Mouse (Mus musculus): ENCODE results near the gene Gtf2a1. TPM values are rescaled to one million over a fixed set of nuclear protein-coding genes. Genes with fewer than 3 reads are reported as not detected.

Gtf2a1 gene
- total and polyA plus RNA-seq, 3 experiments, result 19.2 to 34.5 (median 25.7) TPM

DNA sequence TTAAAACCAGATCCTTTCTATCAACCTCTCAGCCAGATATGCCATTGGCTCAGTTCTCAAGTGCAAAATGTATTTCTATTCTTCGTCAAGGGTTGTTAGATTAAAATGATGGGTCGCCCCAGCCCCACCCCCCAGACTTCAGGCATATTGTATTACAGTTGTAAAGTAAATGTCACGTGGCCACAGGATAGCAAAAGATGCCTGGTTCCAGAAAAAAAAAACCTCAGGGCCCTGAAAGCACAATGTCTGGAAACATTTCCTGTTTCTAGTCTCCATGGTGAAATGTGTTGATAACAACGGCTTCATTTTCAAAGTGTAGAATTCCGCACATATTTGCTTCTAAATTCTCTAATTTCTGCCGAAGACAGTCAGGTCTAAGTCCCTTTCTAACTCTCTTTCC lies 14.3 kb upstream of the Gtf2a1 start:
- Histone ChIP-seq H3K9me3 (replicated peaks; ENCODE audit: low read length) (peaks cover 4% of the 10 kb centered on the region), H3K79me2 (replicated peaks; ENCODE audit: control insufficient read depth, extremely low read depth, insufficient read depth, poor library complexity, severe bottlenecking) (no peaks in the 10 kb centered on the region), H3K27me3 (replicated peaks) (no peaks in the 10 kb centered on the region), H3K4me3 (replicated peaks in 1 of 3; ENCODE audit: low read depth in 2 of 3, low read length in 2 of 3, poor library complexity in 1 of 3) (no peak overlapping the region), H3K27ac (ENCODE audit: insufficient read depth, low read depth) (no peak overlapping the region), H3K36me3 (replicated peaks in 1 of 2; ENCODE audit: control insufficient read depth in 1 of 2, insufficient read depth in 1 of 2, low read length in 1 of 2) (no peaks in the 10 kb centered on the region), H3K4me1 (ENCODE audit: control insufficient read depth in 1 of 2, insufficient read depth in 2 of 2) (no peaks in the 10 kb centered on the region), H3K4me2 (ENCODE audit: insufficient read depth, low read depth, poor library complexity, severe bottlenecking) (no peak overlapping the region), H3K9ac (ENCODE audit: insufficient read depth, low read depth) (no peak overlapping the region)
- in situ Hi-C loops (cut with MboI; ENCODE audit: low pct_ligation_motif_present, low pct_unique_long_range_greater_than_20kb, low sequenced_read_pairs), result no loop called here
- TF ChIP-seq JUND (conservative IDR thresholded peaks at IDR 0.05; ENCODE audit: low read depth, low read length), result no peak
- no peak for TF ChIP-seq MXI1 (IDR thresholded peaks at IDR 0.05; ENCODE audit: low read depth, low read length)
- TF ChIP-seq BHLHE40 (IDR thresholded peaks at IDR 0.05; ENCODE audit: low read depth, low read length), result no peak
- TF ChIP-seq JUN (IDR thresholded peaks at IDR 0.05; ENCODE audit: insufficient read depth, low read depth, low read length), result no peak
- TF ChIP-seq NRF1 (IDR thresholded peaks at IDR 0.05; ENCODE audit: low read depth, low read length), result no peak
- TF ChIP-seq IRF4 (IDR thresholded peaks at IDR 0.05; ENCODE audit: low read depth, low read length), result no peak
- no peak for TF ChIP-seq KAT2A (IDR thresholded peaks at IDR 0.05; ENCODE audit: insufficient replicate concordance, low read length)
- no peak for TF ChIP-seq SMC3 (IDR thresholded peaks at IDR 0.05; ENCODE audit: low read depth, low read length)
- TF ChIP-seq POLR2A (IDR thresholded peaks at IDR 0.05; ENCODE audit: low read depth, low read length), result no peak
- TF ChIP-seq ZMIZ1 (IDR thresholded peaks at IDR 0.05; ENCODE audit: low read depth, low read length), result no peak
- TF ChIP-seq E2F4 (IDR thresholded peaks at IDR 0.05; ENCODE audit: insufficient replicate concordance, low read depth, low read length), result no peak
- TF ChIP-seq NELFE (IDR thresholded peaks at IDR 0.05; ENCODE audit: low read depth, low read length), result no peak
- no peak for TF ChIP-seq RAD21 (IDR thresholded peaks at IDR 0.05; ENCODE audit: low read depth, low read length)
- no peak for TF ChIP-seq TBP (conservative IDR thresholded peaks at IDR 0.05; ENCODE audit: low read depth, low read length)
- no peak for TF ChIP-seq GABPA (IDR thresholded peaks at IDR 0.05; ENCODE audit: insufficient replicate concordance, low read depth, low read length)
- TF ChIP-seq ETS1 (conservative IDR thresholded peaks at IDR 0.05; ENCODE audit: low read depth, low read length), result no peak
- no peak for TF ChIP-seq MAX (IDR thresholded peaks at IDR 0.05; ENCODE audit: low read length)
- TF ChIP-seq MEF2A (IDR thresholded peaks at IDR 0.05; ENCODE audit: borderline replicate concordance, low read depth, low read length), result no peak
- no peak for TF ChIP-seq CTCF (conservative IDR thresholded peaks at IDR 0.05 in 1 of 2, IDR thresholded peaks at IDR 0.05 in 1 of 2; ENCODE audit: low read depth in 2 of 2, low read length in 2 of 2)
- TF ChIP-seq USF1 (IDR thresholded peaks at IDR 0.05; ENCODE audit: low read depth, low read length), result no peak
- DNase-seq (ENCODE audit: extremely low read depth), result no peak
- dilution Hi-C loops (cut with MboI; ENCODE audit: extremely low pct_ligation_motif_present, extremely low pct_unique_long_range_greater_than_20kb, low sequenced_read_pairs), result no loop called here

- Histone ChIP-seq H3K9ac (ENCODE audit: insufficient read depth, low read depth) (0 out of 2 replicates have a peak overlapping the region, but pooled peaks have one; percentile 96), H3K4me2 (ENCODE audit: insufficient read depth, low read depth, poor library complexity, severe bottlenecking) (peak overlapping the region; percentile 45; the same call in 1 of the 2 replicates), H3K4me1 (ENCODE audit: control insufficient read depth in 1 of 2, insufficient read depth in 2 of 2) (peaks cover 3 to 17% of the 10 kb centered on the region in 2 experiments), H3K36me3 (replicated peaks in 1 of 2; ENCODE audit: control insufficient read depth in 1 of 2, insufficient read depth in 1 of 2, low read length in 1 of 2) (no peaks in the 10 kb centered on the region), H3K27ac (ENCODE audit: insufficient read depth, low read depth) (no peak overlapping the region), H3K27me3 (replicated peaks) (no peaks in the 10 kb centered on the region), H3K9me3 (replicated peaks; ENCODE audit: low read length) (no peaks in the 10 kb centered on the region), H3K79me2 (replicated peaks; ENCODE audit: control insufficient read depth, extremely low read depth, insufficient read depth, poor library complexity, severe bottlenecking) (peaks cover 16% of the 10 kb centered on the region), H3K4me3 (replicated peaks in 1 of 3; ENCODE audit: low read depth in 2 of 3, low read length in 2 of 3, poor library complexity in 1 of 3) (no peak overlapping the region)
- dilution Hi-C loops (cut with MboI; ENCODE audit: extremely low pct_ligation_motif_present, extremely low pct_unique_long_range_greater_than_20kb, low sequenced_read_pairs), result no loop called here
- in situ Hi-C loops (cut with MboI; ENCODE audit: low pct_ligation_motif_present, low pct_unique_long_range_greater_than_20kb, low sequenced_read_pairs), result no loop called here
- peak; percentile 74 for DNase-seq (ENCODE audit: extremely low read depth)
- TF ChIP-seq ZNF384 (IDR thresholded peaks at IDR 0.05; ENCODE audit: low read depth, low read length) (peak; percentile 66), USF2 (conservative IDR thresholded peaks at IDR 0.05; ENCODE audit: low read depth, low read length) (peak; percentile 63), ZC3H11A (IDR thresholded peaks at IDR 0.05; ENCODE audit: low read depth, low read length) (no peak), POLR2AphosphoS2 (IDR thresholded peaks at IDR 0.05; ENCODE audit: low read depth, low read length) (no peak), JUND (conservative IDR thresholded peaks at IDR 0.05; ENCODE audit: low read depth, low read length) (no peak), GABPA (IDR thresholded peaks at IDR 0.05; ENCODE audit: insufficient replicate concordance, low read depth, low read length) (no peak), MYC (IDR thresholded peaks at IDR 0.05; ENCODE audit: low read depth, low read length) (peak; percentile 88), MXI1 (IDR thresholded peaks at IDR 0.05; ENCODE audit: low read depth, low read length) (peak; percentile 59; the same call in 1 of the 2 replicates), NRF1 (IDR thresholded peaks at IDR 0.05; ENCODE audit: low read depth, low read length) (no peak), MAFK (IDR thresholded peaks at IDR 0.05; ENCODE audit: insufficient replicate concordance, low read length) (no peak), SMC3 (IDR thresholded peaks at IDR 0.05; ENCODE audit: low read depth, low read length) (no peak), RAD21 (IDR thresholded peaks at IDR 0.05; ENCODE audit: low read depth, low read length) (no peak), UBTF (IDR thresholded peaks at IDR 0.05; ENCODE audit: low read depth, low read length) (no peak), ZMIZ1 (IDR thresholded peaks at IDR 0.05; ENCODE audit: low read depth, low read length) (no peak), CHD2 (IDR thresholded peaks at IDR 0.05; ENCODE audit: low read length) (no peak), MEF2A (IDR thresholded peaks at IDR 0.05; ENCODE audit: borderline replicate concordance, low read depth, low read length) (no peak), SIN3A (IDR thresholded peaks at IDR 0.05; ENCODE audit: low read length) (no peak), PAX5 (IDR thresholded peaks at IDR 0.05; ENCODE audit: low read length) (no peak), JUN (IDR thresholded peaks at IDR 0.05; ENCODE audit: insufficient read depth, low read depth, low read length) (no peak), HCFC1 (IDR thresholded peaks at IDR 0.05; ENCODE audit: low read depth, low read length) (no peak), ETS1 (conservative IDR thresholded peaks at IDR 0.05; ENCODE audit: low read depth, low read length) (peak; percentile 69), CHD1 (IDR thresholded peaks at IDR 0.05; ENCODE audit: low read depth, low read length) (no peak)
Observed at GRCm38 (mm10) chr12:91592128-91592527, 1.8 kb upstream of the Gtf2a1 start.
